Mouse (Mus musculus) right cerebral cortex, postnatal 14 days (tissue): Measurements from ENCODE around the gene Hnrnpa0.

Experiments used
- DNase-seq: peaks from one replicate; pipeline ENCODE4 v3.0.0; 2022

The Hnrnpa0 gene

GRCm38 (mm10) chr13:58126862-58127765 lies 1.2 kb downstream of the Hnrnpa0 start:
- DNase-seq, result peak; percentile 48

GRCm38 (mm10) chr13:58126126-58126525 lies 2.2 kb downstream of the Hnrnpa0 start:
- no peak for DNase-seq

GRCm38 (mm10) chr13:58124989-58125388 lies 3.4 kb downstream of the Hnrnpa0 start:
- no peak for DNase-seq

GRCm38 (mm10) chr13:58124278-58124677 lies 4.1 kb downstream of the Hnrnpa0 start:
- DNase-seq, result no peak

GRCm38 (mm10) chr13:58123381-58123780 lies 5.0 kb downstream of the Hnrnpa0 start:
- no peak for DNase-seq

DNA sequence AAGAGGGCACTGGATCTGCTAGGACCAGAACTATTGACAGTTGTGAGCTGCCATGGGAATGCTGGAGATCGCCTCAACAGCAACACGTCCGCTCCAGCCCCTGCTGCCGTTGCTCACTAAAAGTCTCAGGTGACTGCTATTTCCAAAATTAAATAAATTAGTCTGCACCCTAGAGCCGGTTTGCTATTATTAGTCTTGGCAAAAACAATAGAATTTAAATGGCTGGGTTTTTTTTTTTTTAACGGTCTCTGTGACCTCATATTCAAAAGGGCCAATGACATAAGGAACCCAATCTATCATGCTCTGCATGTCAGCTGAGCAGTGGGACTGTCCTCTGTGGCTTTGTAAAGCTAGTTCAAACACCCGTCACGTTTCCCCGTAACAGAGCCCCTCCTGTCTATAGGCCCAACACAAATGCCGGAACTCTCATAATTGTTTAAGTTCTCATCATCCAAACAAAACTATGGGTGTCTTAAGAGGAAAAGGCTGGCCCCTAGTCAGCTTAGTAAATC lies 5.5 kb downstream of the Hnrnpa0 start:
- DNase-seq, result no peak

GRCm38 (mm10) chr13:58117318-58118017 lies 10.9 kb downstream of the Hnrnpa0 start:
- peak; percentile 63 for DNase-seq

GRCm38 (mm10) chr13:58116801-58117200 lies 11.6 kb downstream of the Hnrnpa0 start:
- no peak for DNase-seq

DNA sequence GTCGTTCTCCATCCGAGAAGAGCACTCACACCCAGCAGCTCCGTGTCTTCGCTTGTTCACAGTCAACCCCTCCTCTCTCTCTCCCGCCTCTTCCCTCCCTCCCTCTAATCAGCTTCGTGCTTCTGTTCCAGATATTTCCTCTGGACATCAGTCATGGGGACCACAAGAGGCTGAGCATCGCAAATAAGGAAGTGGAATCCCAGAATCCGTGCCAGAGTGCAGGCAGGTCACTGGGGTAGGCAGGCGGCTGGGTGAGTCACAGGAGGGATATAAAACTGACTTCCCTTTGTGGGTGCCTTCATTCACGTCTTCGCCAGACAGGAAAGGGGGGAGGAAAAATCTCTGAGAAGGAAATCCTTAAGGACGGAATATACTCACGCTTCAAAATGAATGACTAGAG lies 13.1 kb downstream of the Hnrnpa0 start:
- no peak for DNase-seq

DNA sequence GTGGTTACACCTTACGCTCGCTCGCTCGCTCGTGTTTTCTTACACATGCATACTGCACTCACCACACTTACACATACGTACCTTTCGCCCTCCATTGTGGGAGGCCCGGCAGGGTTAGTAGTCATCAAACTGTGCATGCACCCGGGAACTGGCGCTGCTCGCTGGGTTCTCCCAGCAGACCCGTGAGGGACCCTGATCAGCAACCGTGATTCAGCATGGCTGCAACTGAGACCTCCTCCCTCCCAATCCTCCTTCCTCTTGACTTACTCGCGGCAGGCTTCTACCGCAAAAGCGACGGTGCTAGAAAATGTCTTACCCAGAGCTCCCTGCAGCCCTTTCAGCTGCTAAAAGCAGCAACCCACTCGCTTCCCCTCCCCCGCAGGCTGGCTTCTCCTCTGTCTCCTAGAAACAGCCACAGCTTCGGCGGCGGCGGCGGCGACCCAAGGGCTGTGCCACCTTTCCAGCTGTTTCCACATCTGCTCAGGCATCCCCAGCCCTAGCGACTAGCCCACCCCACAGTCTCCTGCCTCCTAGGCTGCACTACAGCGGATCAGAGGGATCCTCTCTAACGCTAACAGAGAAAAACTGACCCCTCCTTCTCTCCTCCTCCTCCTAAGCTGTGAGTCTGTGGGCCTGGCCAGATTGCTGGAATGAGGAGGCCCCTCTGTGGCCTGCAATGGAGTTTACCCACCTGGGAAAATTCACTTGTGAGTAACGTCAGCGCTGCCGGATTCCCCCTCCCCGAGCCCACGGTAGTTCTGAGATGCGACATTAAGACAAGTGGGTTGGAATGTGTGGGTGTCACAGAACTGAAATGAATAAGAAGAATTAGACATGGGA lies 15.1 kb downstream of the Hnrnpa0 start, which contains the start of gene Klhl3:
TSS of gene Klhl3 (minus strand) at position 532 of the 840 bp plus-strand sequence.
- DNase-seq, result peak; percentile 90

DNA sequence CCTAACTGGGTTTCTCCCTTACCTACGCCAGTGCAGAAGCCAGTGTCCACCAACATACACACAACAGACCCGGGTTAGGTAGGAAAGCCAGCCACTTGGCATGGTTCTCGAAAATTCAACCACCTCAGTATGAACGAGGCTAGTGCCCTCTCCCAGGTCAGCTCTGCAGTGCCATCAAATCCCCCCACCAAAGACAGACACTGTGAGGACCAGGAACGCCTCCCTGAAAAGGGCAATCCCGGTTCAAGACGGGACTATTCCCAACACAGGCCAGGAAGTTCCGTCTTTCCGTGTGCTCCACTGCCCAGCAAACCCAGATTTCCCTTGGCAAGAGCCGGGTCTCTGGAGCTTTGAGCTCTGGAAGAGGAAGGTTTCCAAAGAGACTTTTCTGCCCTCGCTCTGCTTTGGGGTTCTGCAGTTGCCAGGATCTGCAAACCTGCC lies 15.7 kb downstream of the Hnrnpa0 start:
- peak; percentile 11 for DNase-seq

GRCm38 (mm10) chr13:58112191-58112590 lies 16.2 kb downstream of the Hnrnpa0 start:
- DNase-seq, result peak; percentile 17

DNA sequence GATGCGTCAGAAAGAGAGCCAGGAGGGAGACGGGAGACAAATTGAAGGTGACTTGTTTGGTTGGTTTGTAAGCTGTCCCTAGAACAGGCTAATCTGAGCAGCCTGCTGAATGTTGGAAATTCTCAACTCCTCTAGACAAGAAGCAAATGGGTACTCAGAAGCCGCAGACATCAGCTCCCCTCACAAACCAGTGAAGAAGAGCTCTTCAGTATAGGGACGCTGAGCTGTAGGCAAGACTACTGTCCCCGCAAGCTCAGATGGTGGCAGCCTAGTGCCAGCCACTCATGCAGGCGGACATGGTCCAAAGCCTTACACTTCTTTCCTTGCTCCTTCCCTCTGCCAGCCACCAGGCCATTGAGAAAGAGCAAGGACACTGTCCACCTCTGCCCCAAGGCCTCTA lies 17.1 kb downstream of the Hnrnpa0 start:
- DNase-seq, result peak; percentile 23

GRCm38 (mm10) chr13:58090643-58091042 lies 37.7 kb downstream of the Hnrnpa0 start:
- DNase-seq, result peak; percentile 54

GRCm38 (mm10) chr13:58084396-58084795 lies 44.0 kb downstream of the Hnrnpa0 start:
- no peak for DNase-seq

- no peak for DNase-seq
Measured at GRCm38 (mm10) chr13:58083521-58083920, 44.8 kb downstream of the Hnrnpa0 start.

GRCm38 (mm10) chr13:58083048-58083447 lies 45.3 kb downstream of the Hnrnpa0 start:
- DNase-seq, result no peak

- DNase-seq, result no peak
Measured at GRCm38 (mm10) chr13:58078361-58078760, 50.0 kb downstream of the Hnrnpa0 start.
